Mouse (Mus musculus): Measurements from ENCODE around the gene Tspan8. TPM values are rescaled to one million over a fixed set of nuclear protein-coding genes. Genes with fewer than 3 reads are reported as not detected.

The Tspan8 gene
- polyA plus RNA-seq, 1 experiment from 2014 or later, result 0.16 TPM

GRCm38 (mm10) chr10:115860210-115860880 lies 43.7 kb downstream of the Tspan8 start:
- no peak for DNase-seq (ENCODE audit: low spot score)
- H3K27me3 ChIP-seq (ENCODE audit: low read depth, poor library complexity, severe bottlenecking), result no peaks in the 10 kb centered on the region
- 82% methylated on average over 14 of the region's 15 CpGs for WGBS

GRCm38 (mm10) chr10:115861967-115862366 lies 45.3 kb downstream of the Tspan8 start:
- Histone ChIP-seq H3K4me1 (peaks cover 4% of the 10 kb centered on the region), H3K36me3 (no peaks in the 10 kb centered on the region), H3K9me3 (replicated peaks) (no peaks in the 10 kb centered on the region), H3K27me3 (ENCODE audit: low read depth, poor library complexity, severe bottlenecking) (no peaks in the 10 kb centered on the region), H3K4me3 (no peak overlapping the region), H3K27ac (replicated peaks) (no peak overlapping the region)
- 75% methylated on average over 5 of the region's 5 CpGs for WGBS
- no peak for DNase-seq (ENCODE audit: low spot score)

More at GRCm38 (mm10) chr10:115860210-115860880, 43.7 kb downstream of the Tspan8 start:
- no peaks in the 10 kb centered on the region for H3K9me3 ChIP-seq (replicated peaks)
- no peak overlapping the region for H3K27ac ChIP-seq (replicated peaks)
- no peaks in the 10 kb centered on the region for H3K36me3 ChIP-seq
- H3K4me1 ChIP-seq, result peaks cover 4% of the 10 kb centered on the region
- H3K4me3 ChIP-seq, result no peak overlapping the region

DNA sequence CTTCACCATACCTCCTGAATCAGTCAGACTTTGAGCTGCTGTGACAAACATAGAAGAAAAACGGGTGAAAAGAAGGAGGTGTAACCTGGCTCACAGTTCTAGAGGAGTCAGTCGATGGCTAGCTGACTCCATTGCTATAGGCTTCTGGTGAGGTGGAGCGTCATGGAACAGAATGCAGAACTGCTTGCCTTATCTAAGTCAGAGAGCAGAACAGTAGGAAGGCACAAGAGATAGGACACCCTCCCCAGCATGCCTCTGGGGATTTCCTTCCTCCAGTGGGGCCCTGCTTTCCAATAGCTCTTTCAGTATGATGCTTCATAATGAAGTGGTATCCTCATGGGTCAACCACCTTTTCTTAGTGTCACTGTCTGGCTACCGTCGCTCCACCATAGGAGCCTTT lies 66.1 kb downstream of the Tspan8 start:
- H3K27ac ChIP-seq (replicated peaks), result no peak overlapping the region
- H3K4me3 ChIP-seq, result no peak overlapping the region
- H3K27me3 ChIP-seq (ENCODE audit: low read depth, poor library complexity, severe bottlenecking), result no peaks in the 10 kb centered on the region
- H3K4me1 ChIP-seq, result no peaks in the 10 kb centered on the region
- no peak for DNase-seq (ENCODE audit: low spot score)
- 87% methylated on average over 5 of the region's 5 CpGs for WGBS
- no peaks in the 10 kb centered on the region for H3K36me3 ChIP-seq
- H3K9me3 ChIP-seq (replicated peaks), result no peaks in the 10 kb centered on the region

DNA sequence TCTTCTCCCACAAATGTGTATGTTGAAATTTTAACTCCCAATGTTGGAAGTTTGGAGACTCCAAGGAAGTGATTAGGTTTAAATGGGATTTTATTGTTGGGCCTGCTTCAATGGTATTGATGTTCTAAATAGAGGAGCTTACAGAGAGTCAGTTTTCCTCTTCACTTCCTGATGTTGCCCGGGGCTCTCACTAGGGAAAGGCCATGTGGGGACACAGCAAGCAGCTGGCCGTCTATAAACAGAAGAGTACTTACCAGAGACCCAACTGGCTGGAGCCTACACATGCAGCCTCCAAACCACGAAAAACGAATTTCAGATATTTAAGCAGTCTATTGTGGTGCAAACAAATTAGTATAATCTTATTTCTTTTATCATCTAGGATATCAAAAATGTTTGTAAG lies 75.3 kb downstream of the Tspan8 start:
- no peaks in the 10 kb centered on the region for H3K4me1 ChIP-seq
- H3K27ac ChIP-seq (replicated peaks), result no peak overlapping the region
- H3K36me3 ChIP-seq, result no peaks in the 10 kb centered on the region
- H3K4me3 ChIP-seq, result no peak overlapping the region
- 77% methylated on average over 4 of the region's 4 CpGs for WGBS
- H3K9me3 ChIP-seq (replicated peaks), result no peaks in the 10 kb centered on the region
- no peak for DNase-seq (ENCODE audit: low spot score)
- H3K27me3 ChIP-seq (ENCODE audit: low read depth, poor library complexity, severe bottlenecking), result no peaks in the 10 kb centered on the region

GRCm38 (mm10) chr10:115892973-115893372 lies 76.3 kb downstream of the Tspan8 start:
- Histone ChIP-seq H3K36me3 (no peaks in the 10 kb centered on the region), H3K27me3 (ENCODE audit: low read depth, poor library complexity, severe bottlenecking) (no peaks in the 10 kb centered on the region), H3K27ac (replicated peaks) (no peak overlapping the region), H3K4me3 (no peak overlapping the region), H3K4me1 (no peaks in the 10 kb centered on the region), H3K9me3 (replicated peaks) (no peaks in the 10 kb centered on the region)
- WGBS, result 83% methylated on average over 6 of the region's 6 CpGs
- no peak for DNase-seq (ENCODE audit: low spot score)

- 88% methylated on average over 5 of the region's 5 CpGs for WGBS
- DNase-seq (ENCODE audit: low spot score), result no peak
- H3K4me1 ChIP-seq, result no peaks in the 10 kb centered on the region
- no peak overlapping the region for H3K27ac ChIP-seq (replicated peaks)
- H3K27me3 ChIP-seq (ENCODE audit: low read depth, poor library complexity, severe bottlenecking), result no peaks in the 10 kb centered on the region
- H3K36me3 ChIP-seq, result no peaks in the 10 kb centered on the region
- H3K9me3 ChIP-seq (replicated peaks), result no peaks in the 10 kb centered on the region
- no peak overlapping the region for H3K4me3 ChIP-seq
These were observed 77.4 kb downstream of the Tspan8 start for GRCm38 (mm10) chr10:115894045-115894444.

GRCm38 (mm10) chr10:115896764-115897163 lies 80.1 kb downstream of the Tspan8 start:
- no peaks in the 10 kb centered on the region for H3K36me3 ChIP-seq
- H3K4me3 ChIP-seq, result no peak overlapping the region
- no peaks in the 10 kb centered on the region for H3K4me1 ChIP-seq
- no peaks in the 10 kb centered on the region for H3K9me3 ChIP-seq (replicated peaks)
- no peak for DNase-seq (ENCODE audit: low spot score)
- no peaks in the 10 kb centered on the region for H3K27me3 ChIP-seq (ENCODE audit: low read depth, poor library complexity, severe bottlenecking)
- H3K27ac ChIP-seq (replicated peaks), result no peak overlapping the region

DNA sequence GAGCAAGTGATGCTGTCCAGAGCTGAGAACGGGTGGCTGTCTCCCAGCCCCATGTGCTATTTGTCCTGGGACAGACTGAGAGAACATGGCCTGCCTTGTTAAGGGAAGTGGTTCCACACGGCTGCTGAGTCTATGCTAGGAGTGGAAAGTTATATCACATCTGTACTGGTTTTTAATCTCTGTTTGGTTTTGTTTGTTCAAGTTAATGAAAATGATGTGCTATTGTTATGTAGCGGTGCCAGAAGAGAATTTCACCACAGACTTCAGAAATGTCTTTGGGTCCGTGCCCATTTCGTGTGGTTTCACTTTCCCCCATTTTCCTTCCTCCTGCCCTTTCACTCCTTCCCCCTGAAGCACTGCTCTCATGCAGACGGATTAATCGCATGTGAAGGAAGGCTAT lies 80.6 kb downstream of the Tspan8 start:
- Histone ChIP-seq H3K27ac (replicated peaks) (no peak overlapping the region), H3K36me3 (no peaks in the 10 kb centered on the region), H3K9me3 (replicated peaks) (no peaks in the 10 kb centered on the region), H3K4me3 (no peak overlapping the region), H3K4me1 (no peaks in the 10 kb centered on the region), H3K27me3 (ENCODE audit: low read depth, poor library complexity, severe bottlenecking) (no peaks in the 10 kb centered on the region)
- 86% methylated on average over 7 of the region's 7 CpGs for WGBS
- DNase-seq (ENCODE audit: low spot score), result no peak

Other genes starting within 250 kb of the Tspan8 start
- 0.31 and 1.1 TPM in 2 replicates for gene A930009A15Rik, start 246.8 kb upstream of the Tspan8 start, polyA plus RNA-seq (2016; fragmentation: Nextera tagmentation; extraction: Ambion mirVana)
- 7.2 and 9.1 TPM in 2 replicates for gene Lgr5, start 229.1 kb upstream of the Tspan8 start, polyA plus RNA-seq (2016; fragmentation: Nextera tagmentation; extraction: Ambion mirVana)
- gene Ptprr, start 201.4 kb downstream of the Tspan8 start, polyA plus RNA-seq (2016; fragmentation: Nextera tagmentation; extraction: Ambion mirVana), result 0.93 and 2.3 TPM in 2 replicates

All from midbrain, embryonic 10.5 days (tissue).